Comparison of ENCODE assay signal across 11 mouse cellular contexts in genomic region chr13:30986934-30987455, GRCm38 (mm10). TPM values are rescaled to one million over a fixed set of nuclear protein-coding genes. Genes with fewer than 3 reads are reported as not detected.
DNase-seq lines count a peak whose midpoint lies in the region; ATAC-seq and TF ChIP-seq lines count a peak whose summit lies in the region.
"Had no signal": no experiment of that assay in that cellular context is flagged by ENCODE, and none has a peak within 500 bp of the region (broad histone marks: within the 10 kb centered on the region; RNA-seq: fewer than 3 reads in every experiment).

No protein-coding gene starts in this region.

- peak overlapping the region; percentile 38; the same call in 1 of the 2 replicates for H3K9ac ChIP-seq in heart, adult 2 months (ENCODE audit: low read depth, low read length)
- H3K9ac ChIP-seq in lung, embryonic 15.5 days, result no peak overlapping the region
- H3K9ac ChIP-seq in intestine, embryonic 14.5 days (ENCODE audit: low read length), result peak overlapping the region; percentile 66
- H3K9ac ChIP-seq in stomach, embryonic 15.5 days, result no peak overlapping the region
- no peak overlapping the region for H3K9ac ChIP-seq in hindbrain, embryonic 16.5 days (ENCODE audit: low read depth, low read length)
- H3K9ac ChIP-seq: forebrain, postnatal 0 days; hindbrain, embryonic 14.5 days had no signal

- no peak for DNase-seq in heart, adult 2 months
- DNase-seq in heart, postnatal 36 days, result no peak
- DNase-seq in lung, postnatal 10 days, result no peak
- DNase-seq in intestine, embryonic 14.5 days (ENCODE audit: low spot score), result no peak
- no peak for DNase-seq in thymus, postnatal 4 days
- DNase-seq: spleen, adult 18-20 months had no signal

- no peaks in the 10 kb centered on the region for H3K9me3 ChIP-seq in lung, embryonic 15.5 days
- H3K9me3 ChIP-seq in intestine, embryonic 14.5 days (ENCODE audit: control insufficient read depth, low read length), result no peaks in the 10 kb centered on the region
- H3K9me3 ChIP-seq in stomach, embryonic 15.5 days, result no peaks in the 10 kb centered on the region
- no peaks in the 10 kb centered on the region for H3K9me3 ChIP-seq in hindbrain, embryonic 16.5 days (ENCODE audit: control insufficient read depth, low read length)

- no peak for ATAC-seq in lung, embryonic 15.5 days (ENCODE audit: borderline replicate concordance, extremely low read depth, low FRiP score, low TSS enrichment)
- no peak for ATAC-seq in intestine, embryonic 14.5 days (replicated peaks; ENCODE audit: low FRiP score, low TSS enrichment, low read depth)
- no peak for ATAC-seq in stomach, embryonic 15.5 days (ENCODE audit: insufficient read depth, low FRiP score, low read depth)
- ATAC-seq in hindbrain, embryonic 16.5 days, result no peak

- 52% methylated on average over 10 of the region's 10 CpGs for WGBS in heart, adult 2 months
- 64% methylated on average over 10 of the region's 10 CpGs for WGBS in lung, embryonic 15.5 days
- WGBS in intestine, embryonic 14.5 days, result 60% methylated on average over 10 of the region's 10 CpGs
- 59% methylated on average over 10 of the region's 10 CpGs for WGBS in stomach, embryonic 15.5 days
- 76% methylated on average over 10 of the region's 10 CpGs for WGBS in hindbrain, embryonic 16.5 days

- TF ChIP-seq CTCF in heart, adult 2 months (IDR thresholded peaks at IDR 0.05), result no peak

- no peaks in the 10 kb centered on the region for H3K79me2 ChIP-seq in heart, adult 2 months (replicated peaks; ENCODE audit: control insufficient read depth, insufficient read depth, low read length)

- H3K27me3 ChIP-seq in heart, adult 2 months (ENCODE audit: control insufficient read depth, insufficient read depth, low read length), result peaks cover 2% of the 10 kb centered on the region; the same call in 1 of the 2 replicates
- no peaks in the 10 kb centered on the region; the same call in none of the 2 replicates for H3K27me3 ChIP-seq in lung, embryonic 15.5 days
- H3K27me3 ChIP-seq in intestine, embryonic 14.5 days (replicated peaks; ENCODE audit: control insufficient read depth, insufficient read depth, low read length), result no peaks in the 10 kb centered on the region
- no peaks in the 10 kb centered on the region for H3K27me3 ChIP-seq in stomach, embryonic 15.5 days (replicated peaks)
- H3K27me3 ChIP-seq in hindbrain, embryonic 16.5 days (replicated peaks; ENCODE audit: control insufficient read depth, insufficient read depth, low read length), result no peaks in the 10 kb centered on the region; the same call in 1 of the 2 replicates

- no peaks in the 10 kb centered on the region for H3K4me1 ChIP-seq in heart, adult 2 months (ENCODE audit: control insufficient read depth, insufficient read depth, low read length)
- peaks cover 25% of the 10 kb centered on the region for H3K4me1 ChIP-seq in lung, embryonic 15.5 days
- peaks cover 15% of the 10 kb centered on the region for H3K4me1 ChIP-seq in intestine, embryonic 14.5 days (replicated peaks; ENCODE audit: control insufficient read depth, insufficient read depth, low read length)
- 0 out of 2 replicates have a peak, but pooled peaks cover 10% of the 10 kb centered on the region for H3K4me1 ChIP-seq in stomach, embryonic 15.5 days
- H3K4me1 ChIP-seq in hindbrain, embryonic 16.5 days (ENCODE audit: control insufficient read depth, insufficient read depth, low read depth, low read length), result peaks cover 10% of the 10 kb centered on the region

- peak overlapping the region; percentile 81 for H3K27ac ChIP-seq in heart, adult 2 months
- 0 out of 2 replicates have a peak overlapping the region, but pooled peaks have one; percentile 89 for H3K27ac ChIP-seq in lung, embryonic 15.5 days
- H3K27ac ChIP-seq in intestine, embryonic 14.5 days (ENCODE audit: low read depth), result peak overlapping the region; percentile 84; the same call in 1 of the 2 replicates
- H3K27ac ChIP-seq in stomach, embryonic 15.5 days, result peak overlapping the region; percentile 76; the same call in 1 of the 2 replicates
- no peak overlapping the region for H3K27ac ChIP-seq in hindbrain, embryonic 16.5 days (ENCODE audit: low read depth, low read length)
- H3K27ac ChIP-seq: hindbrain, embryonic 14.5 days had no signal

- no peak overlapping the region for H3K4me2 ChIP-seq in lung, embryonic 15.5 days
- peak overlapping the region; percentile 82 for H3K4me2 ChIP-seq in intestine, embryonic 14.5 days (ENCODE audit: low read length)
- no peak overlapping the region for H3K4me2 ChIP-seq in stomach, embryonic 15.5 days
- H3K4me2 ChIP-seq in hindbrain, embryonic 16.5 days (ENCODE audit: low read length), result no peak overlapping the region

- no peaks in the 10 kb centered on the region for H3K36me3 ChIP-seq in heart, adult 2 months (ENCODE audit: control insufficient read depth, insufficient read depth, low read length)
- no peaks in the 10 kb centered on the region for H3K36me3 ChIP-seq in lung, embryonic 15.5 days
- no peaks in the 10 kb centered on the region for H3K36me3 ChIP-seq in intestine, embryonic 14.5 days (ENCODE audit: control insufficient read depth, insufficient read depth, low read length)
- H3K36me3 ChIP-seq in stomach, embryonic 15.5 days, result no peaks in the 10 kb centered on the region
- H3K36me3 ChIP-seq in hindbrain, embryonic 16.5 days (ENCODE audit: control insufficient read depth, insufficient read depth, low read length), result no peaks in the 10 kb centered on the region

- TF ChIP-seq EP300 in heart, adult 2 months (IDR thresholded peaks at IDR 0.05; ENCODE audit: insufficient read depth, low read depth, low read length), result no peak

- peak overlapping the region; percentile 63 for H3K4me3 ChIP-seq in heart, adult 2 months
- H3K4me3 ChIP-seq in lung, embryonic 15.5 days, result no peak overlapping the region
- no peak overlapping the region for H3K4me3 ChIP-seq in intestine, embryonic 14.5 days (ENCODE audit: low read depth, low read length)
- H3K4me3 ChIP-seq in stomach, embryonic 15.5 days (replicated peaks), result no peak overlapping the region
- H3K4me3 ChIP-seq in hindbrain, embryonic 16.5 days (ENCODE audit: low read length), result no peak overlapping the region

- no peak for TF ChIP-seq POLR2A in heart, adult 2 months (IDR thresholded peaks at IDR 0.05; ENCODE audit: insufficient read depth, low read depth, low read length)

- intact Hi-C loops in heart, adult 2 months (cut with DNase I), result loop anchor here (5.0 kb wide), 1 partner anchor 440 kb away; the partner anchor contains the start of gene Uqcrfs1
- intact Hi-C loops in heart, postnatal 36 days (cut with DNase I), result loop anchor here (10.0 kb wide), 2 partner anchors 322 to 442 kb away; partner anchors contain the start of gene Uqcrfs1

RNA-seq across cellular contexts. Expression of gene Gm5447, which starts 13.0 kb away (rescaled TPM):
- total RNA-seq in heart, adult 2 months (2021), result not detected
- polyA plus RNA-seq in heart, adult 2 months (2012; rRNA removed), result not detected in 2 replicates
- not detected for total RNA-seq in heart, postnatal 36 days (2021)
- polyA plus RNA-seq in lung, embryonic 15.5 days (2015; fragmentation: Nextera tagmentation; extraction: Ambion mirVana), result 0.20 and 0.26 TPM in 2 replicates
- polyA plus RNA-seq in intestine, embryonic 14.5 days (2014; fragmentation: Nextera tagmentation; extraction: Ambion mirVana), result 0.09 TPM in 1 of 2 replicates, not detected in the other
- 0.08 and 0.19 TPM in 2 replicates for polyA plus RNA-seq in stomach, embryonic 15.5 days (2015; fragmentation: Nextera tagmentation; extraction: Ambion mirVana)
- polyA plus RNA-seq in hindbrain, embryonic 16.5 days (2015; fragmentation: Nextera tagmentation; extraction: Ambion mirVana), result 0.09 TPM in 1 of 2 replicates, not detected in the other
- total RNA-seq: forebrain, postnatal 0 days had no signal
- polyA plus RNA-seq: hindbrain, embryonic 14.5 days had no signal

RNA-seq across cellular contexts. Expression of gene Exoc2, which starts 13.1 kb away (rescaled TPM):
- 10 to 100 TPM; 14.3 to 14.7 TPM for total RNA-seq in heart, adult 2 months (2021)
- polyA plus RNA-seq in heart, adult 2 months (2012; rRNA removed), result 6.4 and 11.4 TPM in 2 replicates
- 10 to 100 TPM; 14.4 to 16.5 TPM for total RNA-seq in heart, postnatal 36 days (2021)
- 36.8 and 39.3 TPM in 2 replicates for polyA plus RNA-seq in lung, embryonic 15.5 days (2015; fragmentation: Nextera tagmentation; extraction: Ambion mirVana)
- 31.8 and 40.7 TPM in 2 replicates for polyA plus RNA-seq in intestine, embryonic 14.5 days (2014; fragmentation: Nextera tagmentation; extraction: Ambion mirVana)
- 26.6 and 29.1 TPM in 2 replicates for polyA plus RNA-seq in stomach, embryonic 15.5 days (2015; fragmentation: Nextera tagmentation; extraction: Ambion mirVana)
- 46.7 and 51.8 TPM in 2 replicates for polyA plus RNA-seq in hindbrain, embryonic 16.5 days (2015; fragmentation: Nextera tagmentation; extraction: Ambion mirVana)

RNA-seq across cellular contexts. Expression of gene Hus1b, which starts 39.4 kb away (rescaled TPM):
- total RNA-seq in heart, adult 2 months (2021), result under 1 TPM in 1 of 2 experiments, not detected in 1; 0.42 TPM
- not detected in 2 replicates for polyA plus RNA-seq in heart, adult 2 months (2012; rRNA removed)
- under 1 TPM in 1 of 2 experiments, not detected in 1; 0.25 TPM for total RNA-seq in heart, postnatal 36 days (2021)
- polyA plus RNA-seq in lung, embryonic 15.5 days (2015; fragmentation: Nextera tagmentation; extraction: Ambion mirVana), result not detected in 2 replicates
- 0.15 TPM in 1 of 2 replicates, not detected in the other for polyA plus RNA-seq in intestine, embryonic 14.5 days (2014; fragmentation: Nextera tagmentation; extraction: Ambion mirVana)
- 0.10 TPM in 1 of 2 replicates, not detected in the other for polyA plus RNA-seq in stomach, embryonic 15.5 days (2015; fragmentation: Nextera tagmentation; extraction: Ambion mirVana)
- not detected in 2 replicates for polyA plus RNA-seq in hindbrain, embryonic 16.5 days (2015; fragmentation: Nextera tagmentation; extraction: Ambion mirVana)
- polyA plus RNA-seq: hindbrain, embryonic 14.5 days had no signal

Comparison
In these comparisons a context has a peak if more than half of its experiments do, and no peak if none do; other contexts are left out.
1. H3K9ac ChIP-seq: peak in heart, adult 2 months (single experiment) and intestine, embryonic 14.5 days (single experiment); none in lung, embryonic 15.5 days (single experiment), stomach, embryonic 15.5 days (single experiment) and hindbrain, embryonic 16.5 days (single experiment).